Mouse (Mus musculus) stomach, postnatal 0 days (tissue): ENCODE results near the gene Dhx8.

Source experiments
- CTCF ChIP-seq: IDR thresholded peaks from 2 replicates; pipeline ENCODE4 v1.5.1; 2016; ENCODE audit warnings: antibody characterized with exemption, low read depth, mild to moderate bottlenecking, moderate library complexity
- EP300 ChIP-seq: optimal IDR thresholded peaks from 2 replicates; pipeline ENCODE3; 2016; ENCODE audit warnings: antibody characterized with exemption

GRCm38 (mm10) chr11:101764546-101764945 lies 31.8 kb downstream of the Dhx8 start:
- no peak for TF ChIP-seq CTCF
- TF ChIP-seq EP300: no peak
